Mouse (Mus musculus) thymus, adult 2 months (tissue): ENCODE results near the gene Pard6b.

Experiments used
- CTCF ChIP-seq: fragments of 200-500 bp; IDR thresholded peaks from 2 replicates; pipeline ENCODE4 v1.5.1; 2012; ENCODE audit warnings: mild to moderate bottlenecking, control low read depth, low read length, moderate library complexity, borderline replicate concordance; ENCODE audit not compliant: control insufficient read depth, poor library complexity, insufficient read depth; ENCODE audit errors: extremely low read depth
- POLR2A ChIP-seq: fragments of 200-500 bp; IDR thresholded peaks from 2 replicates; pipeline ENCODE4 v1.6.1; 2012; ENCODE audit warnings: mild to moderate bottlenecking, low read length, control low read depth, moderate library complexity; ENCODE audit not compliant: control insufficient read depth, poor library complexity, insufficient read depth; ENCODE audit errors: extremely low read depth

DNA sequence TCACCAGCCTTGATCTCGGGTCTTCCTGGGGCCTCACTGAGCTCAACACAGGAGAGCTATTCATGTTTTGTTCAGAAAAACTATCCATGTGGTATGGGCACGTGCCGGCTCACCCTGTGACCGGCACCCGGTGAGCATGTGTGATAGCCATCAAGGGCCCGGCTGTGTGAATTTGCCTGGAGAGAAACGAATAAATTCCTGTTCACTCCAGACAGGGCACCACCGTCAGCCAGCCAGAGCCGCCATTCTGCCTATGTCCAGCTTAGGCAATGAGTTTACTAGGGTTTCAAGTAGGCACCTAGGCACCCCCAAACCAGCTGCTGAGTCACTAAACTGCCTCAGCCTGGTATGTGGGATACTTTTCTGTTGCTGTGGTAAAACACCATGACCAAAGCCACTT lies 32.5 kb downstream of the Pard6b start:
- TF ChIP-seq CTCF (no peak), POLR2A (no peak)
